Mouse (Mus musculus) midbrain, embryonic 11.5 days (tissue): Measurements from ENCODE around the gene Ppp2r1b. TPM values are rescaled to one million over a fixed set of nuclear protein-coding genes. Genes with fewer than 3 reads are reported as not detected.

ENCODE experiments used
- ATAC-seq: fragments of 200-750 bp; cut with Nextera tagmentation; 2 replicates; pipeline ENCODE4 v1.8.0; 2017; ENCODE audit warnings: moderate TSS enrichment, moderate library complexity; ENCODE audit not compliant: low FRiP score
- DNase-seq: peaks from one replicate; pipeline ENCODE4 v3.0.0; 2015; ENCODE audit warnings: low spot score; ENCODE audit errors: missing footprints
- H3K27ac ChIP-seq: fragments of 300-500 bp; sonication (generic); 2 replicates; pipeline ENCODE4 v1.5.1; 2014; ENCODE audit warnings: low read depth, low read length
- H3K27me3 ChIP-seq: fragments of 300-500 bp; sonication (generic); 2 replicates; pipeline ENCODE4 v1.6.1; 2014; ENCODE audit warnings: mild to moderate bottlenecking, low read length, moderate library complexity, mixed read lengths; ENCODE audit not compliant: control insufficient read depth, insufficient read depth
- H3K36me3 ChIP-seq: fragments of 300-500 bp; sonication (generic); 2 replicates; pipeline ENCODE4 v1.6.1; 2014; ENCODE audit warnings: mild to moderate bottlenecking, low read length, moderate library complexity, mixed read lengths; ENCODE audit not compliant: control insufficient read depth, insufficient read depth
- H3K4me1 ChIP-seq: fragments of 300-500 bp; sonication (generic); 2 replicates; pipeline ENCODE4 v1.6.1; 2014; ENCODE audit warnings: low read length; ENCODE audit not compliant: control insufficient read depth, insufficient read depth
- H3K4me2 ChIP-seq: fragments of 300-500 bp; sonication (generic); 2 replicates; pipeline ENCODE4 v1.6.1; 2014; ENCODE audit warnings: mild to moderate bottlenecking, moderate library complexity
- H3K4me3 ChIP-seq: fragments of 300-500 bp; sonication (generic); 2 replicates; pipeline ENCODE4 v1.5.1; 2014; ENCODE audit warnings: low read depth, low read length
- H3K9ac ChIP-seq: fragments of 300-500 bp; sonication (generic); 2 replicates; pipeline ENCODE4 v1.6.1; 2014; ENCODE audit warnings: low read length
- H3K9me3 ChIP-seq: fragments of 300-500 bp; sonication (generic); 2 replicates; pipeline ENCODE4 v1.6.1; 2016; ENCODE audit warnings: low read length; ENCODE audit not compliant: control insufficient read depth
- WGBS: fragments of 180-500 bp; shearing (Covaris S2); extraction: QIAGEN DNeasy Blood & Tissue Kit; methylation state at CpG from one replicate; pipeline ENCODE4 v1.1.7; 2014; 5-methylcytosine and 5-hydroxymethylcytosine counted together
- polyA plus RNA-seq: library from polyadenylated mRNA; unstranded; fragments of >200 nt; fragmentation: Nextera tagmentation; extraction: Ambion mirVana; gene quantifications from 2 replicates; pipeline ENCODE4 v1.2.1, GENCODE M21; 2014

Gene Ppp2r1b
- polyA plus RNA-seq, 1 experiment from 2014 or later = 114 TPM

DNA sequence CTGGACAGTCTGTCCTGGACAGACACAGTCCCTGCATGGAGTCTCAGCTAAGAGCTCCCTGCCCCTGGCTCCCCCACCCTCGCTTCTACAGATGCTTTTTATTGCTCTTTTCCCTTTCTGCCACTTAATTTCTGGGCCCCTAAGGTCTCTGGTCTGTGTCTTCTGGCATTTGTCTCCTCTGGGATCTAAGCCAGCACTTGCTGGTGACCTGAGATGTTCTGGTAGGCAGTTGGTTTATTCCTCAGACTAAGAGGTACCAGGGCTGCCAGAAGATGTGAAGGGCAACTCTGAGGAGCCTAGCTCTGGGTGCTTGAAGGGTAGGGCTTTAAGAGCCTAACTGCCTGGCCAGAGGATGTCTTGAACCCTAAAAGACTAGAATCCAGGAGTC is 40.5 kb downstream of the Ppp2r1b start:
- H3K36me3 ChIP-seq = peaks cover 7% of the 10 kb centered on the region
- H3K9ac ChIP-seq = no peak overlapping the region
- ATAC-seq (no peak), DNase-seq (no peak)
- H3K4me3 ChIP-seq = no peak overlapping the region
- no peak overlapping the region for H3K27ac ChIP-seq
- H3K4me1 ChIP-seq = peaks cover 4% of the 10 kb centered on the region; the same call in 1 of the 2 replicates
- no peak overlapping the region for H3K4me2 ChIP-seq
- no peaks in the 10 kb centered on the region for H3K9me3 ChIP-seq
- WGBS = 67% methylated on average over 1 of the region's 1 CpGs
- H3K27me3 ChIP-seq = no peaks in the 10 kb centered on the region

DNA sequence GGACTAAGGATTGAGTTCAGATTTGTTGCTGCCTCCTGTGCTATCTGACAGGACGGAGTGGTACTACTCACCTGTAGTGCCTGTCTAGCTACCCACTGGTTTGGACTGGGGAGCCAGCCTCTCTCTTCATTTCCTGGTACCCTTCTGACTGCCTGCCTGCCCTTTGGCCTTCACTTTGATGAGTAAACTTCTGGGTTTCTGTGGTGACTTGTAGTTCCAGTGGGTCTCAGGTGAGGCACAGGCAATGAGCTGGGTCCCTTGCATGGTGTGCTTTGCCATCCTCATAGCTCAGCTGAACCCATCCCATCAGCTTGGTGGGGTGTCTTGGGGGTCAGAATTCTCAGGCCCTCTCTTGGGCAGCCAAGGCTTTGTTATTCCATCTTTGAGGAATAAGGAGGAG is 41.8 kb downstream of the Ppp2r1b start:
- WGBS = 88% methylated on average over 1 of the region's 1 CpGs
- Histone ChIP-seq H3K27ac (no peak overlapping the region), H3K9ac (no peak overlapping the region), H3K27me3 (no peaks in the 10 kb centered on the region), H3K36me3 (peaks cover 4% of the 10 kb centered on the region), H3K4me1 (peaks cover 4% of the 10 kb centered on the region; the same call in 1 of the 2 replicates), H3K4me2 (no peak overlapping the region), H3K4me3 (no peak overlapping the region), H3K9me3 (no peaks in the 10 kb centered on the region)
- DNase-seq (no peak), ATAC-seq (no peak)

DNA sequence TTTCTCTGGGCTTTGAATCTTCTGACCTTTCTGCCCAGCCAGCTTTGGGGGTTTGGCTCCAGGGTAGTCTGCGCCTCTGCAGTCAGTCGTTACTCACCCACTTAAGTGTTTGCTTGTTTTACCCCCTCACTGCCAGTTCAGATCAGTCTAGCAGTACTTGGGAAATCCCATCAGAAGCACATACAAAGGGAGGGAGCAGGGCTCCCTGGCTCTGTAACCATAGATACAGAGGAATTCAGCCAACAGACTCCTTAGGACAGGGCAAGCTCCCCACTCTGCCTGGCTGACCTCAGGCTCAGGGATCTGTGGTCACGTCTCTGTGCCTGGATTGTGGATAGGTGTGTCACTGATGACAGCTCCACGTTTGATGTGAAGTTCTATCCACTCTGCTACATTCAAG is 42.2 kb downstream of the Ppp2r1b start:
- ATAC-seq = peak; percentile 69
- peaks cover 4% of the 10 kb centered on the region for H3K36me3 ChIP-seq
- DNase-seq = no peak
- H3K27ac ChIP-seq = no peak overlapping the region
- H3K4me1 ChIP-seq = peaks cover 4% of the 10 kb centered on the region; the same call in 1 of the 2 replicates
- H3K4me3 ChIP-seq = no peak overlapping the region
- H3K27me3 ChIP-seq = no peaks in the 10 kb centered on the region
- no peaks in the 10 kb centered on the region for H3K9me3 ChIP-seq
- H3K4me2 ChIP-seq = no peak overlapping the region
- H3K9ac ChIP-seq = no peak overlapping the region
- WGBS = 25% methylated on average over 4 of the region's 4 CpGs

DNA sequence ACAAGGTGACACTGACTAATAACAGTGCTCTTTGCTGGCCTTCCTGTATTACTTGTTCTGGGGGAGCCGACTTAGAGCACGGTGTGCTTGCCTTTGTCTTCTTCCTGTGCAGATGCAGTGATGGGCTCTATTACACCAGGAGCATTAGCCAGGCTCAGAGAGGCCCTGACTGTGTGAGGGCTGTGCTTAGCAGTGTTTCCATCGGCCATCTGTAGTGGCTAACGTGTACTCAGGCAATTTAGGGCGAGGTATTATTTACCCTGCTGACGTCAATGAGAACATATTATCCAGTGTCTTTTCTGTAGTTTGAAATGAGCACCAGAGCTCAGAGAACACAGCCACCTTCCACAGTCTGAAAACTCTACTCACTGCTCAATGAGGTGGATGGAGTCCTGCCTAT is 44.1 kb downstream of the Ppp2r1b start:
- Histone ChIP-seq H3K4me1 (peaks cover 4% of the 10 kb centered on the region; the same call in 1 of the 2 replicates), H3K4me3 (no peak overlapping the region), H3K36me3 (peaks cover 2% of the 10 kb centered on the region; the same call in 1 of the 2 replicates), H3K4me2 (no peak overlapping the region), H3K9ac (no peak overlapping the region), H3K27ac (no peak overlapping the region), H3K9me3 (no peaks in the 10 kb centered on the region), H3K27me3 (no peaks in the 10 kb centered on the region)
- no peak for DNase-seq
- 74% methylated on average over 6 of the region's 6 CpGs for WGBS
- ATAC-seq = no peak

DNA sequence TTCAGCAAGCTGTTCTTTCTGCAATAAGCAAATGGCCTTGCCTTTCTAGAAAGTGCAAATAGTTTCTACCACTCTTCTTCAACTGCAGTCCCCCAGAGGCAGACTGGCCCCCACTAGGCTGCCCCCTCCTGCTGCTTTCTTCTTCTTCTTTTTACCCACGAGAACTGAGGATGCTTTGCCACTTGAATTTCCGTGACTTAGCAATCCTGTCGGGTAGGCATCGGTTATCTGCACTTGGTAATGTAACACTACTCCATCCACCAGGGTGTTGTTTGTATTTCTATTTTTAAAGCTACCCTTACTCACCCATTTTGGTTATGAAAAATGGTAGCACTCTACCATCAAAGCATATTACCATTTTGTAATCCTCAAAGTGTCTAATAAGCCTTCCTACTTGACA is 44.9 kb downstream of the Ppp2r1b start:
- no peak for ATAC-seq
- no peak overlapping the region for H3K27ac ChIP-seq
- H3K36me3 ChIP-seq = peaks cover 2% of the 10 kb centered on the region; the same call in 1 of the 2 replicates
- H3K4me2 ChIP-seq = no peak overlapping the region
- DNase-seq = peak; percentile 19
- H3K27me3 ChIP-seq = no peaks in the 10 kb centered on the region
- H3K9ac ChIP-seq = no peak overlapping the region
- H3K9me3 ChIP-seq = no peaks in the 10 kb centered on the region
- WGBS = 87% methylated on average over 4 of the region's 4 CpGs
- peaks cover 4% of the 10 kb centered on the region; the same call in 1 of the 2 replicates for H3K4me1 ChIP-seq
- no peak overlapping the region for H3K4me3 ChIP-seq

DNA sequence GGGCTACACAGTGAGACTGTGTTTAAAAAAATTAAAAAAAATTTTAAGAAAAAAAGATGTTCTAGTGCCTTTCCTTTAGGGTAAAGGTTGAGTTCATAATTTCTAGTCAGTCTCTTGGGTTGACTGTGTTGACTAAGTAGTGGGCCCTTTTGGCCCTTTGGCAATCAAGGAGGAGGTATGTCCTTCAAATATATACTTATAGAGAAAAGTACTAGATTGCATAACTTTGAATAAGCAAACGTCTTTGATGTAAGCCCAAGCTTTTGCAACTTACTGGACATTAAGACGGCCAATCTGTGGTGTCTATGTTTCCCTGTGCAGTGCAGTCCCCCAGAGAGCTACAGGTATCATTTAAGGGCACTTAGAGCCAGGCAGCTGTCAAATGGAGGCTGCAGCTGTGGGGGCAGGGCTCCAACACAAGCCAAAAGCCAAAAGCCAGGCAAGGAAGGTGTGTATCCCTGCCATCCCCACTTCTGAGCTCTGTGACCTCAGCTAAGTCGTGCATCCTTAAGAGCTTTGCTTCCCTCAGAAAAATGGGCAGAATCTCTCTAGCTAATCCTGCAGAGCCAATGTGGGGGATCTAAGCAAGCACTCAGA is 45.5 kb downstream of the Ppp2r1b start:
- ATAC-seq (no peak), DNase-seq (peak; percentile 33)
- Histone ChIP-seq H3K36me3 (no peaks in the 10 kb centered on the region), H3K27me3 (no peaks in the 10 kb centered on the region), H3K9me3 (no peaks in the 10 kb centered on the region), H3K9ac (no peak overlapping the region), H3K27ac (no peak overlapping the region), H3K4me3 (no peak overlapping the region), H3K4me1 (peaks cover 4% of the 10 kb centered on the region; the same call in 1 of the 2 replicates), H3K4me2 (no peak overlapping the region)
- 85% methylated on average over 3 of the region's 3 CpGs for WGBS

DNA sequence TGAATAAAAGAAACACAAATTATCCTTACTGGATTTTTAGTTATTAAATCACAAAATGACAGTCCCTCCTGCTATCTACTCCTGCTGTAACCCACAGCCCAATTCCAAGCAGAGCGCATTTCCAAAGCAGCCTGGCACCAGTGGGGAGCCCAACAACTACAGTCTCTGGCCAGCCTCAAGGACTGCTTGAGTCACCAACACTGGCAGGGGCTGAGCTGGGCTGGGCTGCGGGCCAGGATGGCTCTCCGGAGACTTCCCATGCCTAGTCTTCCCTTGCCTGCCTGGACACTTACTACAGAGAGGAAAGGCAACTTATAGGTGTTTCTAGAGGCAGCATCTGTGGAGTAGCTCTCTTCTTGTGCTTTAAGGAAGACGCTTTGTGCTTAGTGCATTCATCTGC is 48.6 kb downstream of the Ppp2r1b start:
- H3K4me2 ChIP-seq = no peak overlapping the region

DNA sequence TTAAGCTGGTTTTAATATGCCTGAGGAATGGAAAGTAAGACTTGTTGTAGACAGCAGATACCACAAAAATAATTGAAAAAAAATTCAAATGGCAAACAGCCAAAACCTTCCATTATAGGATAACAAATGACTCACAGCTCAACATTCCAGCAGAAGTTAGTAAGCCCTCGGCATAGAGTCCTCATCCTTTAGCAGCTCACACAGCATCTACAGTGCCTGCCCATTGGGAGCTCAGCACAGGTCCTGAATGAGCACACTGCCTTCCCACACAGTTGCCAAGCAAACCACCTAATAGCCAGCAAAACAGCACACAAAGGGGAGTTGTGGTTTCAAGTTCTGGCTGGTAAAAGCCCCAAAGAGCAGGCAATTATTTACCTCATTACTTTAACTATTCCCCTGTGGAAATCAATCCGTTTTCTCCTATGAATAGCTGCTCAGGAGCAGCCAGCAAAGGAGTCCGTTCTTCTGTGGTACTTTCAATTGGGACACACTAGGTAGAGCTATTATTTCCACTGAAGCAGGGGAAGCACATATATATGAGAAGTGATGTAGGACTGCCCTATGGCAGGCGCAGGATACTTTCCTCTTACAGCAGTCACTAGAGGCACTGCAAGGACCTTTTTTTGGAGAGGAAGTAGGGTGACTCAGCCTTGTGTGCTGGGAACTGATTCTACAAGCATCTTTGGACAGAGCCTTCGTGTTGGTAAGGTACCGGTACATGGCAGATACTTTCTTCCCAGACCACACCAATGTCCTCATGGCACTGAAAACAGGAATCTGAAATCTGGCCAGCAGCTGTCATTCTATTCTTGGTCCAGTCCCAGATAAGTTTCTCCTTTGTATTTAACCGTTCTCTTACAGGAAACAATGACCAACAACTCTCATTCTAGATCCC is 55.2 kb downstream of the Ppp2r1b start:
- 84% methylated on average over 7 of the region's 7 CpGs for WGBS
- no peaks in the 10 kb centered on the region for H3K9me3 ChIP-seq
- DNase-seq (peak; percentile 26), ATAC-seq (no peak)
- H3K4me3 ChIP-seq = no peak overlapping the region
- no peak overlapping the region for H3K9ac ChIP-seq
- H3K36me3 ChIP-seq = no peaks in the 10 kb centered on the region
- no peak overlapping the region for H3K4me2 ChIP-seq
- H3K27ac ChIP-seq = no peak overlapping the region
- no peaks in the 10 kb centered on the region for H3K4me1 ChIP-seq
- no peaks in the 10 kb centered on the region for H3K27me3 ChIP-seq

More for the DNA sequence above, 48.6 kb downstream of the Ppp2r1b start:
- no peaks in the 10 kb centered on the region for H3K27me3 ChIP-seq
- no peak overlapping the region for H3K27ac ChIP-seq
- H3K4me3 ChIP-seq = no peak overlapping the region
- no peaks in the 10 kb centered on the region for H3K9me3 ChIP-seq
- H3K36me3 ChIP-seq = no peaks in the 10 kb centered on the region
- no peak for DNase-seq
- H3K4me1 ChIP-seq = no peaks in the 10 kb centered on the region
- H3K9ac ChIP-seq = no peak overlapping the region
- WGBS = 91% methylated on average over 4 of the region's 4 CpGs
- no peak for ATAC-seq

DNA sequence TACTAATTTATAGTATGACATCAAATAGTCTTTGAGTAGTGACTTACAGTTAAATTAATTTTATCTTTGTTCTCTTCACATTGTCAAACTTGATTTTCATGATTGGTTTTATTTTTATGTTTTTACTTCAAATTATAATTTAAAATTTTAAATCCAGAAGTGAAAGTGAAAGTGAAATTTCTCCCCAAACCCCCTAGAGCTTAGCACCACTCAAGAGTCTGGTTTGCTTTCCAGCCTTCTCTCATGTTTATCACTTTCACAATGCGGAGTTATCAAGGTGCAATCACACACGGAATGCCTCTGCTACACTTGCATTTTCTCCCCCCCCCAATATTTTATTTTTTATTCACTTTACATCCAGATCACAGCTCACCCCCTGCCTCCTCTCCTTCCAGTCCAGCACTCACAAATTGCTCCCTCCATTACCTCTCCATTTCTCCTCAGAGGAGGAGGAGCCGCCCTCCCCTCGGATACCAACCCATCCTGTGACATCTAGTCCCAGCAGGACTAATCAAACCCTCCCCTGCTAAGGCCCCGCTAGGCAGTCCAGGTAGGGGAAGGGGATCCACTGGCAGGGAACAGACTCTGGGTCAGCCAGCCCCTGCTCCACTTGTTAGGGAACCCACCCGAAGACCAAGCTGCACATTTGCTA is 59.2 kb downstream of the Ppp2r1b start:
- no peaks in the 10 kb centered on the region for H3K4me1 ChIP-seq
- H3K4me2 ChIP-seq = no peak overlapping the region
- no peak overlapping the region for H3K4me3 ChIP-seq
- DNase-seq = no peak
- no peak for ATAC-seq
- H3K27ac ChIP-seq = no peak overlapping the region
- no peak overlapping the region for H3K9ac ChIP-seq
- H3K27me3 ChIP-seq = no peaks in the 10 kb centered on the region
- H3K36me3 ChIP-seq = no peaks in the 10 kb centered on the region
- H3K9me3 ChIP-seq = no peaks in the 10 kb centered on the region
- 72% methylated on average over 6 of the region's 6 CpGs for WGBS
